Comparison of ENCODE assay signal across 26 mouse cellular contexts in the genomic region with DNA sequence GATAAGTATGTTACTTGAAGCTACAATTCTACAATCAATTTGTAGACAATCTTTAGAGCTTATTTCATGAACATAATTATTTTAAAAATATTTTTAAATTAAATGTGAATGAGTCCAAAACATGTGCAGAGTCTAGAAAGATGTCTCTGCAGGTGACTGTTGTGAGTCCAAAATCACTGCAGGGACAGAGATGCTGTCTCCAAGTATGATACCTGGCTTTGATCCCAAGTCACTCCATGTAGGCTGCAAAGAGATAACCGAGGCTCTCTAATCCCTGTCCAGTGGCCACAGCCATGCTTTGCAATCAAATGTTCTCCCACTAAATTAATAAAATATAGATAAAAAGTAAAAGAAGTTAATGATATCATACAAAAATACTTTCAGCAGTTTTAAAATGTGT.
"Had no signal": no experiment of that assay in that cellular context is flagged by ENCODE, and none has a peak within 500 bp of the region (broad histone marks: within the 10 kb centered on the region; RNA-seq: fewer than 3 reads in every experiment).

No protein-coding gene starts in this region.

- H3K27ac ChIP-seq: gastrocnemius, adult 2 months; heart, adult 2 months; heart, embryonic 13.5 days; heart, embryonic 15.5 days; hindbrain, embryonic 10.5 days; hindbrain, embryonic 13.5 days; hindbrain, embryonic 15.5 days; intestine, embryonic 15.5 days; layer of hippocampus, adult 2 months; limb, embryonic 10.5 days; limb, embryonic 12.5 days; liver, embryonic 13.5 days; liver, embryonic 15.5 days had no signal

- H3K4me3 ChIP-seq: gastrocnemius, adult 2 months; heart, adult 2 months; heart, embryonic 13.5 days; heart, embryonic 15.5 days; hindbrain, embryonic 10.5 days; hindbrain, embryonic 13.5 days; hindbrain, embryonic 15.5 days; intestine, embryonic 15.5 days; layer of hippocampus, adult 2 months; limb, embryonic 10.5 days; limb, embryonic 12.5 days; liver, embryonic 13.5 days; liver, embryonic 15.5 days had no signal

- ATAC-seq: inflammation-experienced regulatory T-cells, adult 6 months; intestine, embryonic 15.5 days; intestine, postnatal 0 days; liver, postnatal 0 days had no signal

- DNase-seq: gastrocnemius, adult 2 months; gastrocnemius, postnatal 10 days; gastrocnemius, postnatal 25 days; heart, adult 2 months; heart, postnatal 14 days; heart, postnatal 4 days; kidney, adult 18-20 months; kidney, adult 8-10 months; kidney, postnatal 10 days; kidney, postnatal 25 days; kidney, postnatal 4 days; liver; liver, embryonic 13.5 days; liver, postnatal 0 days had no signal
